Mouse (Mus musculus) hindbrain, embryonic 13.5 days (tissue): ENCODE measurements around the gene Zfp429. TPM values are rescaled to one million over a fixed set of nuclear protein-coding genes. Genes with fewer than 3 reads are reported as not detected.
A peak's percentile ranks its signal among the peaks of the same experiment; 100 is the strongest.

ENCODE experiments used
- ATAC-seq: fragments of 200-750 bp; cut with Nextera tagmentation; 2 replicates; pipeline ENCODE4 v1.8.0; 2017; ENCODE audit warnings: moderate TSS enrichment; ENCODE audit not compliant: low FRiP score
- H3K27ac ChIP-seq: fragments of 300-500 bp; sonication (generic); 2 replicates; pipeline ENCODE4 v1.5.1; 2015; ENCODE audit warnings: inconsistent platforms, mild to moderate bottlenecking, moderate library complexity
- H3K27me3 ChIP-seq: fragments of 300-500 bp; sonication (generic); 2 replicates; pipeline ENCODE4 v1.6.1; 2015; ENCODE audit warnings: mild to moderate bottlenecking, inconsistent platforms
- H3K36me3 ChIP-seq: fragments of 300-500 bp; sonication (generic); 2 replicates; pipeline ENCODE4 v1.6.1; 2015; ENCODE audit warnings: mild to moderate bottlenecking, inconsistent platforms
- H3K4me1 ChIP-seq: fragments of 300-500 bp; sonication (generic); replicated peaks from 2 replicates; pipeline ENCODE4 v1.6.1; 2015; ENCODE audit warnings: inconsistent platforms
- H3K4me2 ChIP-seq: fragments of 300-500 bp; sonication (generic); 2 replicates; pipeline ENCODE4 v1.6.1; 2015; ENCODE audit warnings: inconsistent platforms, mild to moderate bottlenecking, moderate library complexity
- H3K4me3 ChIP-seq: fragments of 300-500 bp; sonication (generic); 2 replicates; pipeline ENCODE4 v1.5.1; 2015; ENCODE audit warnings: mild to moderate bottlenecking, inconsistent platforms
- H3K9ac ChIP-seq: fragments of 300-500 bp; sonication (generic); 2 replicates; pipeline ENCODE4 v1.6.1; 2015; ENCODE audit warnings: mild to moderate bottlenecking, inconsistent platforms
- H3K9me3 ChIP-seq: fragments of 300-500 bp; sonication (generic); 2 replicates; pipeline ENCODE4 v1.6.1; 2016; ENCODE audit warnings: inconsistent platforms
- WGBS: fragments of 180-500 bp; shearing (Covaris S2); methylation state at CpG from one replicate; pipeline ENCODE4 v1.1.7; 2015; 5-methylcytosine and 5-hydroxymethylcytosine counted together
- polyA plus RNA-seq: library from polyadenylated mRNA; unstranded; fragments of >200 nt; fragmentation: Nextera tagmentation; extraction: Ambion mirVana; gene quantifications from 2 replicates; pipeline ENCODE4 v1.2.1, GENCODE M21; 2015

Gene Zfp429
- polyA plus RNA-seq, 1 experiment from 2014 or later: 3.4 TPM

- peak; percentile 94 for ATAC-seq
Measured at GRCm38 (mm10) chr13:67360131-67360744, 39.4 kb downstream of the Zfp429 start, which contains the start of the genes Gm28044 and Zfp953. Gm28044 (minus strand) TSS chr13:67360536. Zfp953 (minus strand) TSS chr13:67360605.

GRCm38 (mm10) chr13:67351854-67352253, 47.8 kb downstream of the Zfp429 start:
- Histone ChIP-seq H3K27me3 (no peaks in the 10 kb centered on the region), H3K9ac (no peak overlapping the region), H3K27ac (no peak overlapping the region), H3K36me3 (no peaks in the 10 kb centered on the region), H3K4me1 (no peaks in the 10 kb centered on the region), H3K4me2 (no peak overlapping the region), H3K4me3 (no peak overlapping the region), H3K9me3 (no peaks in the 10 kb centered on the region)
- ATAC-seq: no peak

More at GRCm38 (mm10) chr13:67360131-67360744, 39.4 kb downstream of the Zfp429 start, which contains the start of the genes Gm28044 and Zfp953:
- no peaks in the 10 kb centered on the region for H3K9me3 ChIP-seq
- H3K9ac ChIP-seq: peak within 1 kb of the TSS; percentile 74
- H3K36me3 ChIP-seq: no peaks in the 10 kb centered on the region
- WGBS: under 1% methylated on average over 15 of the region's 15 CpGs
- peak within 1 kb of the TSS; percentile 80 for H3K4me2 ChIP-seq
- no peaks in the 10 kb centered on the region for H3K27me3 ChIP-seq
- peak within 1 kb of the TSS; percentile 44; the same call in 1 of the 2 replicates for H3K27ac ChIP-seq
- H3K4me3 ChIP-seq: peak within 1 kb of the TSS; percentile 75
- H3K4me1 ChIP-seq: peaks cover 10% of the 10 kb centered on the region

- 91% methylated on average over 2 of the region's 2 CpGs for WGBS
- no peak overlapping the region for H3K4me2 ChIP-seq
- 0 out of 2 replicates have a peak, but pooled peaks cover 8% of the 10 kb centered on the region for H3K36me3 ChIP-seq
- H3K9me3 ChIP-seq: no peaks in the 10 kb centered on the region
- ATAC-seq: no peak
- H3K27me3 ChIP-seq: no peaks in the 10 kb centered on the region
- no peak overlapping the region for H3K27ac ChIP-seq
- no peaks in the 10 kb centered on the region for H3K4me1 ChIP-seq
- no peak overlapping the region for H3K9ac ChIP-seq
- H3K4me3 ChIP-seq: no peak overlapping the region
Measured at GRCm38 (mm10) chr13:67343422-67343821, 56.2 kb downstream of the Zfp429 start.

Other genes starting within 250 kb of the Zfp429 start
- gene Rsl1, start 226.6 kb downstream of the Zfp429 start, polyA plus RNA-seq: 5.5 and 7.5 TPM in 2 replicates
- gene Zfp455, start 205.3 kb downstream of the Zfp429 start, polyA plus RNA-seq: 2.6 and 3.1 TPM in 2 replicates
- 5.1 and 5.4 TPM in 2 replicates for gene Zfp458, start 121.4 kb downstream of the Zfp429 start, polyA plus RNA-seq
- 0.84 and 1.1 TPM in 2 replicates for gene Zfp457, start 93.3 kb downstream of the Zfp429 start, polyA plus RNA-seq
- 1.6 and 1.9 TPM in 2 replicates for gene Zfp595, start 67.2 kb downstream of the Zfp429 start, polyA plus RNA-seq
- gene Gm28044, start 39.3 kb downstream of the Zfp429 start, polyA plus RNA-seq: 0.44 TPM in 1 of 2 replicates, not detected in the other
- gene Zfp953, start 39.2 kb downstream of the Zfp429 start, polyA plus RNA-seq: 0.68 and 0.69 TPM in 2 replicates
- gene Gm28041, start 24.1 kb downstream of the Zfp429 start, polyA plus RNA-seq: not detected in 2 replicates
- gene Zfp456, start 24.0 kb downstream of the Zfp429 start, polyA plus RNA-seq: 0.55 and 0.72 TPM in 2 replicates
- gene Zfp459, start 21.6 kb upstream of the Zfp429 start, polyA plus RNA-seq: 0.21 and 0.58 TPM in 2 replicates
- 5.2 and 6.8 TPM in 2 replicates for gene Zfp874a, start 51.8 kb upstream of the Zfp429 start, polyA plus RNA-seq
- 2.0 and 2.5 TPM in 2 replicates for gene Zfp874b, start 84.4 kb upstream of the Zfp429 start, polyA plus RNA-seq
- 14.6 and 14.8 TPM in 2 replicates for gene Zfp58, start 100.7 kb upstream of the Zfp429 start, polyA plus RNA-seq
- not detected in 2 replicates for gene Gm26965, start 126.3 kb upstream of the Zfp429 start, polyA plus RNA-seq
- gene Zfp87, start 126.4 kb upstream of the Zfp429 start, polyA plus RNA-seq: 36.4 and 39.7 TPM in 2 replicates
- 13.5 and 16.2 TPM in 2 replicates for gene Zfp748, start 154.0 kb upstream of the Zfp429 start, polyA plus RNA-seq
- 4.1 and 4.5 TPM in 2 replicates for gene Zfp729b, start 209.9 kb upstream of the Zfp429 start, polyA plus RNA-seq
- 0.87 and 0.96 TPM in 2 replicates for gene Gm49345, start 237.9 kb upstream of the Zfp429 start, polyA plus RNA-seq
- 3.5 and 4.3 TPM in 2 replicates for gene Zfp729a, start 238.0 kb upstream of the Zfp429 start, polyA plus RNA-seq